Mouse (Mus musculus): Measurements from ENCODE around the gene Rap1a. TPM values are rescaled to one million over a fixed set of nuclear protein-coding genes. Genes with fewer than 3 reads are reported as not detected.

Rap1a gene
- 100 to 1,000 TPM; 121 to 129 TPM for total RNA-seq (2023)

DNA sequence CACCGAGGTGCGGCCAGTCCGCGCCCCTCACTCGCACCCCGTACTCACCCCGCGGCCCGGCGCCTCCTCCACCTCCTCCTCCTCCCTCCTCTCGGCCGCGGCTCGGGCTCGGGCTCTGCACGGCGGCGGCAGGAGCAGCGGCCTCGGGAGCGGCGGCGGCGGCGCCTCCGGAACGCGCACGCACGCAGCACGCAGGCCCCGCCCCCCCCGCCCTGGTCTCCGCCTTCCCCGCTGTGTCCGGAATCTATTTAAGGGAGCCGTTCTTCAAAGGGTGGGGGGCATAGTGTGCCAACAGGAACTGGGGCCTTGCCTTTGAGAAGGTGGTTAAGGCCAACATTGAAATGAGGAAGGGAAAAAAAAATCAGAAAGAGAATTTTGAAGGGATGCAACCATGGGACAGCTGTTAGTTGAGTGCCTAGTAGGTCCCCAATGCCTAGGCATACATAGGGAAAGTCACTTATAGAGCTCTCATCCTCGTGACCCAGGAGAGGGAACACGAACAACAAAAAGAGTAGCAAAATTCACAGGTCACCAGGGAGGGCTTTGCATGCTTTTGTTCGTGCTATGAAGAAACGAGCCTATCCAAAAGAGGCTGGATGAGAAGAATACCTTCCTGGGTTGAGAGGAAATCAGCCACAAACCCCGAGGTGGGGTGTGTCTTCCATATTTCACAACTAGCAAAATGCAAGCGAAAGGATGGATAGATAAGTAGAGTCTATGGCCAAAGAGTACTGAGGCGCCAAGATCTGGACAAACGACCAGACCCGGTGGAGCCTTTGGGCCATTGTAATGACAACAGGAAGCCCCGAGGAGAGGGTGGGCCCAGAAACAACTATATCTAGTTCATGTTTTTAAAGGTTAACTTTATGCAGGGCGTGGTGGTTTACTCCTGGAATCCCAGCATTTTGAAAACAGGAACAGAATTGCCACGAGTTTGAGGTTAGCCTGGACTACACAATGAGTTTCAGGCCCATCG, at the start of gene Rap1a:
Rap1a (minus strand) TSS at position 146 of the 976 bp plus-strand sequence.

DNA sequence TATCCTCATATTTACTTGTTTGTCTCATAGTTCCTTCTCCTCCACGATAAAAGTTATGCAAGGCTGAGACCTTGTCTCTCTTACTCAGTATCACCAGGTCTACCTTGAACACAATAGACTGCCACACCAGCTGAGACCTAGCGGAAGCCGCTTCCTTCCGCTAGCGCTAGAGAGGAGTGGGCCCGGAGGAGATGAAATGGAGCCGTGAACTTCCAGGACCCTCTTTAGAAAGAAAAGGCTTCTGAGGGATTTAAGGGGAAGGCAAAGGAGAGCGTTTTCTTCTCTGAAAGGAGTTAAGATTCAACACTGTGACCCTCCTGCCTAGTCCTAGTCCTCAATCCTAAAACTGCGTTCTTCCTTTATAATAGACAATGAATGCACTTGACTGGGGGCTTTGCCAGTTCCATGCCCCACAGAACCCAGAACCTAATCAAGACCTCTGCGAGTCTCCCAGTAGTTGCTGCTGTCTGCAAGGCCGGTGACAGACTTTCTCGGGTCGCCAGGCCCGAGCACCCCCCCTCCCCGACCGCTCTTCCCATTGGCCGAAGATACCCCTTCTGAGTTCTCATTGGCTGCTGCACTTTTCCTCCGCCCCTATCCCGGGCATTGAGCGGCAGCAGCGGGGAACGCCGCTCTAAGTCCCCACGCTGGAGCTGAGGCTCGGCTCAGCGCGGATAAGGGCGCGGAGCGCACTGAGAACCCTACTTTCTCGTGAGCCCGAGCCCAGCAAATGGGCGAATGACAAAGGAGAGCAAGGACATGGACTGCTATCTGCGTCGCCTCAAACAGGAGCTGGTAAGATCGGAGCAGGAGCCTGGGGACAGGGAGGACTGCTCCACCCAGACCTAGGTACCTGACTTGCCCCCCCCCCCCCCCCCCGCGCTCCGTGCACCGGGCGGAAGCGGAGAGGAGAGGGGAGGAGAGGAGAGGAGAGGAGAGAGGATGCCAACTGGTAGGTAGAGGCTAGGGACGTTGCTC, 96.8 kb downstream of the Rap1a start, which contains the start of gene Inka2:
Inka2 (plus strand) TSS at position 569 of the 978 bp plus-strand sequence.

DNA sequence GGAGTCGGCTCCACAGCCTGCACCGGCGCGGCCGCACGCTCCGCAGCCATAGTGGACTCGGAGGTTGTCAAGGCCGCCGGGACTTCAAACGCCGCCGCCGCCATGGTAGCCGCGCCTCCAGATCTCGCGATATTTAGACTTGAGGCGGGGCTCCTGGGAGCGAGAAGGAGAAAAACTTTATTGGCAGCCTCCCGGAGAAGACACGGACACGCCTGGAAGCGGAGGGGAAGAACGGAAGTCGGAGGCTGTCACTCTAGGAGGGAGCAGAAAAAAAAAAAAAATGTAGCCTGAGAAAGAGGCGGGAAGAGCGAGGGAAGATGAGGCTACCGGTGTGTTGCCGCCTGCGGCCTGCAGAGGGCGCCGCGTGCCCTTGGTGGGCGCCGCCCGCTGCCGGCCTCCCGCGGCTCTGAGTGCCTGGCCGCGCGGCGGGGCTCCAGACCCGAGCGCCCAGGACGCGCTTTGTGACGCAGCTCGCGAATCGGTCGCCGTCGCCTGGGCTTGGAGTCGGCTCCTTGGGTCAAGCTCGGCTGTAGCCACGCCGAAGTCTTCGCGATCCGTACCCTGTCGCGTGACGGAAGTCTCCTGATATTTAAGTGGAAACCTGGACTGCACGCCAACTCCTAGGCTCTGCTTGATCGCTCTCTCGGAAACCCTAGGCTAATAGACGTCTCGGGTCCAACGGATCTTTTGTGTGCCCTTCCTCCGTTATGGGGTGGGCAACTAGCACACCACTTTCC, 113.6 kb downstream of the Rap1a start, which contains the start of gene Ddx20:
Ddx20 (minus strand) TSS at position 251 of the 737 bp plus-strand sequence.

Other genes with a start within 250 kb of the Rap1a start
- 10 to 100 TPM; 36.0 to 39.5 TPM for gene Ddx20, start 113.8 kb downstream of the Rap1a start, total RNA-seq (2023)
- gene Inka2, start 96.7 kb downstream of the Rap1a start, total RNA-seq (2023), result under 1 TPM in 1 of 2 experiments, not detected in 1; 0.21 TPM
- gene Adora3, start 69.5 kb upstream of the Rap1a start, total RNA-seq (2023), result not detected
- gene Tmigd3, start 69.6 kb upstream of the Rap1a start, total RNA-seq (2023), result not detected
- gene I830077J02Rik, start 131.3 kb upstream of the Rap1a start, total RNA-seq (2023), result 10 to 100 TPM; 23.0 to 38.3 TPM
- 10 to 100 TPM; 51.4 to 55.5 TPM for gene Wdr77, start 158.0 kb upstream of the Rap1a start, total RNA-seq (2023)
- gene Atp5f1, start 158.8 kb upstream of the Rap1a start, total RNA-seq (2023), result 100 to 1,000 TPM; 129 to 130 TPM
- 1 to 10 TPM; 3.9 to 4.7 TPM for gene Ovgp1, start 172.4 kb upstream of the Rap1a start, total RNA-seq (2023)
- 1 to 10 TPM in 1 of 2 experiments, not detected in 1; 1.3 TPM for gene Pifo, start 213.3 kb upstream of the Rap1a start, total RNA-seq (2023)
- gene Chil5, start 231.5 kb upstream of the Rap1a start, total RNA-seq (2023), result not detected